Mouse (Mus musculus): ENCODE results near the gene Atp5j.

Atp5j gene

DNA sequence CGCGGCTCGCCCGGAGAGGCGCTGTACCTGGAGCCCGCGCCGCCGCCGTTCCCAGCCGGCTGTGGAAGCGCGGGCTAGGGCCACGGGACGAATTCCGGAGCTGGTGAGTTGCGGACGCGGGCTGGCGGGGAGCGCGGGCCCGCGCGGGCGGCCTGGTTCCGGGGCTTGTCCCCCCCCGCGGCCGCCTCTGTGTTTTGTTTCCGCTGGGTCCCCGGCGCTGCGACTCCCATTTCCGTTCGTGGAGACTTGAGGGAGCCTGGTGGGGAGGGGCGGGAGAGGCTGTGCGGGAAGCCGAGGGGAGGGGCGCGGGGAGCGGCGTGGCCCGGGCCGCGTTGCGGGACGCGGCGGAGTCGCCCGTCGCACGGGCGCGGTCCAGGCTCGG, at the start of gene Atp5j:
Gene Atp5j, minus strand, starts transcription at position 185 of the 382 bp plus-strand sequence.
- in situ Hi-C loops (cut with MboI): loop anchor here (10.0 kb wide), 1 partner anchor 101 kb away; the partner anchor contains the start of gene Mrpl39

DNA sequence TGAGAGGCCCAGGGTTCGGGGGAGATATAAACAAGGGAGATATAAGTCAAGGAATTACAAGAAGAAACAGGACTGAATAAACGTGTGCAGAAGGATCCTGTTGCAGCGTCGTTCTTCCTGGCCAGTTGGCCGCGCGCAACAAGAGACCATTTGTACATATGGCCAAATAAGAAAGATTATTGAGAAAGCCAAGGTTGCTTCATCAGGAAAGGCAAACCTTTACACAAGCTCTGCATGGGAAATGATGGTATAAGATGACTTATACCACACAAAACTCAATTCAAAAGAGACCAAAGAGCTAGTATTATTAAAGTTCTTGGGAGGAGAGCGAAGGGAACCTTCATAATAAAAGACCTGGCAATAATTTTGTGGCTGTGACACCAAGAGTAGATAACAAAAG, 49.1 kb upstream of the Atp5j start:
- in situ Hi-C loops (cut with MboI): no loop called here

DNA sequence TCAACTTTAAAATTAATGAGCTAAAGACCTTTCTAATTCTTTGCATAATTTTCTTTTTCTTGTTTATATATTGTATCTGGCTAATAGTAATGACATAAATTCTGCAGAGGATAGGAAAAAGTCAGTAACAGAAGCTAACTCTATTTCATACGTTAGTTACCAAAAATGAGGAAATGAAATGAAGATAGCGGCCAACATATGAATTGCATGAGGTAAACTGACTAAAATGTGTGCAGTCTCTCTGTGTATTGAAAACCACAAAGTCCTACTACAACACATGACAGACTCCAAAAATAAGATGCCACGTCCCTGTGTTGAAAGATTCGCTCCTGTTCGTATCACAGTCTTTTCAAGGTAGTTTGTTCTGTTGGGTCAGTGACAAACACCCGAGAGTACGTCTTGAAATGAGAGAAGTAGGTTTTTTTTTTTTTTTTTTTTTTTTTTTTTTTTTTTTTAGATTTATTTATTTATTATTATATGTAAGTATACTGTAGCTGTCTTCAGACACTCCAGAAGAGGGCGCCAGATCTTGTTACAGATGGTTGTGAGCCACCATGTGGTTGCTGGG, 46.4 kb upstream of the Atp5j start:
- in situ Hi-C loops (cut with MboI): no loop called here

DNA sequence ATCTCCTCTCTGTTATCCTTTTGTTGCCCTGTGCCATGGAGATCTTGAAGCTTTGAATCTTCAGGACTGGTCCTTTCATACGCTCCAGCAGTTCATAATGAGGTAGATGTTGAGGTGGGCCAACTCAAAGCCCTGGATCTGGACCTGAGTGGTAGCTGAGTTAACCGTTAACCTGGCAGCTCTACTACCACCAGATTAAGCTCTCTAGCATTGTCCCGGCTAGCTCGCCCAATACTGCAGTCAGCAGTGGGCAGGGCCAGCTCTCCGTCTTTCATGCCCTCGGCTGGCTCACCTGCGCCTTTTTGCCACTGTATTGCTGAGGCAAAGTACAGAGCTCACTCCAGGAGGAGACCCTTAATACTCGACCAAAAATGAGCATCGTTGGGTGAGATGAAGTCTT, 45.7 kb upstream of the Atp5j start:
- in situ Hi-C loops (cut with MboI): no loop called here

DNA sequence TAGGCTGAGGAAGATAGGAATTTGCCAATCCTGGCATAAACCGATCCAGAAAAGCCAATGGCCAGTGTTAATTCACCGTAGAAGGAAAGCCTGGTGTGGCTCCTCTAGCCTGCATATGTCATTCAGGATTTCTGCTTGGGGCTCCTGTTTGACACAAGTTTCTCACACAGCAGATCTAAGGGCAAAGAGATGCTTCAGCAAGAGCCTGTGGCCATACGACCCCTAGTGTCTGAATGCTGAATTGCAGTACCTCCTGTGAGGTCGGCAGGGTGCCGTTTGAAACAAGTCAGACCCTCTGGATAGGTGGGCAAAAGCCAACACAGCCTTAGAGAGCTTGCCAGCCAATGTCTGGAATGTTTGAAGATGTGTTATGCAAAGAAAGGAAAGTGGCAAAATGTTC, 43.7 kb upstream of the Atp5j start:
- in situ Hi-C loops (cut with MboI): no loop called here

DNA sequence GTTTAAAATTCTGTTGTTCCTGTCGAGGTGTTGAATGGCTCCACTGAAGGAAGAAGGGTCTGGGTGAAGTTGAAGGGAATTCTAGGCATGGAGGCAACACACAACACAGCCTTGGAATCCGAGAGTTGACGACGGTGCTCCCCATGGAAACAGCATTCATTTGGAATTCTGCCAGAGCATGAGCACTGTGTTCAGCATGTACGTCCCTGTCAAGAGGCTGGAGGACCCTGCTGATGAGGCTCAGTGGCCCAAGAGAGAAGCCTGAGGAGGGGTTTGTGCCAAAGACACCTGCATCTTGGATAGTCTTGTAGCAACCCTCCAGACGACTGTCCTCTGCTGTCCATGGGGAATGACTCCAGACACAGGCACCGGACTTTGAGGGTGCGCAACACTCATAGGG, 40.7 kb upstream of the Atp5j start:
- in situ Hi-C loops (cut with MboI): no loop called here

DNA sequence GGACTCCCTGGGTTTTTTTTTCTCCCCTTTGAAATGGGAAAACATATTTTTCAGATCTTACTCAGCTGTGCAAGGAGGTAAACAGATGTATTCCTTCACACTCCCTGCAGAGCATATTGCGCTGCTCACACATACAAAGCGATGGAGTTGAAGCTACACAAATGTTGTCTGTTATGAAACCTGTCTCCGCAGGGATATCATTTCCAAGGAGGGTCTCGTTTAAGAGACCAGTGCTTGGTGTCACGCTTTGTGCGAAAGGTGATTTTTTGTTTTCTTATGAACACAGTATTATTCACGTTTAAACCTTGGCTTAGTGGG, 40.3 kb upstream of the Atp5j start:
- in situ Hi-C loops (cut with MboI): no loop called here

DNA sequence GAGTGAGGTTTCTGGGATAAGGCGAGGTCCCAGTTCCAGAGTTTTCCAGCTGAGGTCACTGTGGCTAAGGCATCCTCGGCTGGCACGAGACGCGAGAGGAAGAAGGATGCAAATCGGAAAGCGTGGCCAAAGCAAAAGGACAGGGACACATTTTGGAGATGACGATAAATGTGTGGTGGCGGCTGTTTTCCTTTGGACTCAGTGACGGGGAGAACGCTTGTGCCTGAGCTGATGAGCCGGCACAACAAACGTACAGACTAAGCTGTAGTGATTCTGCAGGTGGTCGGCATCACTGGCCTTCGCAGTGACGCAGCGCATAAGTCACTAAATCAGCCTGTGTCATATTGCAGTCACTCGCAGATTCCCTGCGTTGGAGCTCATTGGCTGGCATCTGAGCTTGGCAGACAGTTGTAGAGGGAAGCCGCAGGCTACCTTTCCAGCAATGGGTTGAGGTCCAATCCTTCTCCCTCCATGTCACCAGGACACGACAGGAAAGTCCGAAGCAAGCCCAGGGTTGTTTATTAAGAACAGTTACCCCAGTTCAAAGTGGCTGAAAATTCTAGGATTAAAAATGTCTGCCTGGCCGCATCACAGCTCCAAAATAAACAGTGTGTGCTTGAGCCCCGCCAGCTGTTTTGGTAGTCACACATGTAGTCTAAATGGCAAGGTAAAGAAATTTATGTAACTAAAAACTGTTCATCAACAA, 39.7 kb upstream of the Atp5j start:
- in situ Hi-C loops (cut with MboI): no loop called here

DNA sequence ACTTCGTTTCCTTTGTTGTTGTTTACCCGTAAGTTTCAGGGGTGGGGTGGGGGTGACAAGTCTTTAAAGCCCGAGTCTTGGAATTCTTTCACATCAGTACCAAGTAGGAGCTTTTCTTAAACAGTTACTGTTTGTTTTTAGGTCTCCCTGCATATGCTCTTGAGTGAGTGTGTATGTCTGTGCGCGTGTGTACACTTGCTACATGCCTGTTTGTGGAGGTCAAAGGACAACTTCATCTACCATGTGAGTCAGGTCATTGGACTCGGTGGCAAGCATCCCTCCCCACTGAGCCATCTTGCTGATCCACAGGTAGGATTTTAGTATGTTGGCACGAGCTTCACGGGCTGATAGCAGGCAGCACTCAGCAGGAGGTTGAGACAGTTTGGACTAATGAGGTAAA, 38.4 kb upstream of the Atp5j start:
- in situ Hi-C loops (cut with MboI): no loop called here

DNA sequence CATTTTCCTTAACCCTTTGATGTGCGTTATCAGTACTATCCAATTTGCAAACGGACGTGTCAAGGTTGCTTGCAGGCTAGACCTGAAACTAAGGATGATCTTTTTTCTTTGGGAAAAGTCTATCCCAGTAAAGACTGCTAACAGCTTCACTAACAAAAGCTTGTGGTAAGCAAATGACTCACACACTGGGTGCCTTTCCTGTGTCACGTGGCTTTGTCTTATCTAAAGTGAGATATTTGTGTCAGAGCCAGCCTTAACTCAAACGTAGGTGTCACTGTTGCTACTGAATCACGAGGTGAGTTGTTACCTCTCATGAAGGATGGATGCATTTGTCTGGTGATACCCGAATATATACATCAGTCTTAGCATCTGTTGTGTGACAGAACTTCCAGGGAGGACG, 29.2 kb upstream of the Atp5j start:
- in situ Hi-C loops (cut with MboI): no loop called here

DNA sequence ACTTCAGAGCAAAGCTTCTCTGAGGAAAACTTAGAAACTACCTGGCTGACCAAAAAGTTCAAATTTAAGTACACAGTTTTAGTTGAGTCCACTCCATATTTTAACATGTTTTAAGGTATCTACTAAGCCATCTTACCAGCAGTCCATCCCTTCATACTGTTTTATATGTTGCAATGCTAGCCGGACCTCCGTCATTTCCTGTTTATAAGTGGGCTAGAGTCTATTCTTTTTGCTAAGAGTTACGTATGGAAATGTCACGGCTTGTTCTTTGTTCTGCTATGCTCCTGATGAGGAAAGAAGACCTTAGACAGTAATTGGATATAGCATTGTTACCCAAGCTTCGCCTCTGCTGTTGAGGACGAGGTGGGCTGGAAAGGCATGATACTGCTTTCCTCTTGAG, 18.1 kb upstream of the Atp5j start:
- in situ Hi-C loops (cut with MboI): no loop called here

DNA sequence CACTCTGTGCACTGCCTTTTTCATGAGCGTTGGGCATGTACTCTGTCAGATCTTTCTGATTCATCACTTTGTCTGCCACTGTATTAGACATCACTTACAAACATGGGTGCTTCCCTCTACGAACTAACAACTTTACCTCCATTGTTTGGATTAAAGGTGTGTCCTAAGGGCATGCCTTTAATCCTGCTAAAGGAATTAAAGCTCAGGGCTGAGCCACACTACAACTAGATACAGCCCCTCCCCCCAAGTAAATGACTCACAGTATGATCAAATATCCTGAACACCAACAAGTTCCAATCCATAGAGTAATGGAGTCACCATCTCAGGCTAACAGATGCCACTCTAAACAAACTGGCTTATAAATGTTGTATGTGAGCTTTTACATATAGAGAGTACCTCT, 3.2 kb upstream of the Atp5j start:
- in situ Hi-C loops (cut with MboI): loop anchor here (10.0 kb wide), 1 partner anchor 104 kb away; the partner anchor contains the start of gene Mrpl39

DNA sequence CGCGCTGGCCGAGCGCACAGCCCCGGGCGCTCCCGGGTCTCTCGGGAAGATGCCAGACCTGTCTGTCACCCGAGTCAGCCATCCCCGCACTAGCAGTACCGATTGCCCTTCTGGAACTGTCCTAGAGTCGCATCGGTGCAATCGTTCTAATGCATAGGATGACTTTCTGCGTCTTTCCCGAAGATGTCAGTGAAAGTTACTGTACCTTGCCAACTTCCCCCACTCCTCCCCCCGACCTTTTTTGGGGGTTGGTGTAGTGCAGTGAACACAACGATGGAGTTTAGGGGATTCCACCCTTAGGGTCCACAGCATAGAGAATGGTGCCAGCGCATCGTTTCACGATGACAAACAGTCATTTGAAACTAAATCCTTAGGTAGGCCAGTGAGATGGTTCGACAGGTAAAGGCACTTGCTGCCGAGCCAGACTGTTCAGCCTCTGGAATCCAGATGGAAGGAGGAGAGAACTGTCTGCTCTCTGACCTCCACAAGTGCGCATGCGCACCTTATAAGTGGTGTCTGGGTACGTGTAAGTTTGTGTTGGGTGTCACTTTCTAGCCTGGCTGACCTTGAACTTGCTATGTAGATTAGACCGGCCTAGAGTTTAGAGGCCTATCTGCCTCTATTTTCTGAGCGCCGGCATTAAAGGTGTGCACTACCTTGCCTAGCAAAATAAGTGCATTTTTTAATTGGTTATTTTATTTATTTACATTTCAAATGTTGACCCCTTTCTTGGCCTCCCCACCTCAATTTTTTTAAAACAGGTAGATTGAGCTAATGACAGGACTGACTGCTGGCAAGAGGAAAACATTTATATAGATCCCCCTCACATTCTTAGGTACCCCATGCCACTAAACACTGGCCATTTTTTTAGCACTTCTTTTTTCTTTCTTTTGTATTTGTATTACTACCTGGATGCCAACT, 658 bp upstream of the Atp5j start:
- in situ Hi-C loops (cut with MboI): loop anchor here (10.0 kb wide), 1 partner anchor 101 kb away; the partner anchor contains the start of gene Mrpl39

DNA sequence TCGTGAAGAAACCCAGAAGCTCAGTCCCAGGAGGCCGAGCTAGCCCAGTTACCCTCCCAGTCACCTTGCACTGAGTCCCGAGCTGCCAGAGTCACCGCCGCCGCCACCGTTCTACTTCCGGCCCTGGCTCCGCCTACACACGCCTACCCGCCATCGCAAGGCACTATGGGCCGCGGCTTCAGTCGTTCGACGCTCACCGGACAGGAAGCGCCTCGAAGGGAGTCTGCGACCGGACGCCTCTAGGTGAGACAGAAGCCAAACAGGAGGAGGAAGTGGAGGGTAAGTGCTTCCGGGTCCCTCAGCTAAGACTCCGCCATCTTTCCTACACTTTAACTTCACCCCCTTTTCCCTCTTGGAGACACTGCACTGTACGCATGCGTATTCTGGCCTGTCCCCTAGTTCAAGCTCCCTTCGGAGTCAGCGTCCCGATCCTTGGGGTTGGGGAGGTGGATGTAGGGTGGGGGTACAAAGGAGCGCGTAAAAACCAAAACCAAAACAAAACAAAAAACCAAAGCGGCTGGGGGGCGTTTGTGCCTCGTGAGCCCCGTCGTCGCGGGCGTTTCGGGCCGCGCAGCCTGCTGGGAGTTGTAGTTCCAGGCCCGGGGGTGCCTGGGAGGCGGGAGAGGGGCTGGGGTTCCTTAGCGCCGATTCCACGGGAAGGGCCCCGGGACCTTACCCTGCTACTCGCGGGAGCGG, 532 bp downstream of the Atp5j start, which contains the start of gene Gabpa:
Gene Gabpa, plus strand, starts transcription at position 181 of the 696 bp plus-strand sequence.
- in situ Hi-C loops (cut with MboI): loop anchor here (10.0 kb wide), 1 partner anchor 100 kb away; the partner anchor contains the start of gene Mrpl39

DNA sequence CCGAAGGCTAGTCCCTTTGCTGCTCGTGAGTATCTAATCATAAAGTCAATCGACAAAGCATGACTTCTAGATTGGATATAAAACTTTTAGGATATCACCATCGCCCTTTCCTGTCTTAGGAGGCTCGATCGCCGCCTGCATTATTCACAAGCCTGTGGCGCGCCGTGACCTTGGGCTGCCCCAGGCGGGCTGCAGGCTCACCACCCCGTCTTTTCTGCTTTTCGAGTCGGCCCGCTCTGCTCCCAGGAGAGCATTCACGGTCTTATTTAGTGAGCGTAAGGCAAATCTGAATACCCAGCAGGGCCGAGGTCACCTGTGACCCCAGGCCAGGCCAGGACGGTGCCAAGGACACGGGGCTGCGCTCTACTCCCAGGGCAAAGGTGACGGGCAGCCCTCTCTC, 1.1 kb downstream of the Atp5j start:
- in situ Hi-C loops (cut with MboI): loop anchor here (10.0 kb wide), 1 partner anchor 100 kb away; the partner anchor contains the start of gene Mrpl39

DNA sequence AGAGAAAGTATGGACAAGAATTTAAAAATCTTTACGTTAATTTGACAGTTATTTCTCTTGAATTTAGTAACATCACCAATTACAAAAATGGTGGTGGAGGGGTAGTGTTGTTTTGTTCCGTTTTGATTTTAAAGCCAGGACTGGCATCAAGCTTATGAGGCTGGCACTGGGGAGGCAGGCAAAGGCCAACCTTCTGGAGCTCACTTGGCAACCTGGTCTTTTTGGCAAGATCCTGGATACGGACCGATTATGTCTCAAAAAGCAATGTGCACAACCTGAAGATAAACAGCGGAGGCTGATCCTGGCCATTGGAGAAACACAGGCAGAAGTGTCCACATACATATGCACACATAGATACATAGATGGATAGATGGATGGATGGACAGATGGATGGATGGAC, 2.7 kb downstream of the Atp5j start:
- in situ Hi-C loops (cut with MboI): loop anchor here (10.0 kb wide), 1 partner anchor 98 kb away; the partner anchor contains the start of gene Mrpl39

DNA sequence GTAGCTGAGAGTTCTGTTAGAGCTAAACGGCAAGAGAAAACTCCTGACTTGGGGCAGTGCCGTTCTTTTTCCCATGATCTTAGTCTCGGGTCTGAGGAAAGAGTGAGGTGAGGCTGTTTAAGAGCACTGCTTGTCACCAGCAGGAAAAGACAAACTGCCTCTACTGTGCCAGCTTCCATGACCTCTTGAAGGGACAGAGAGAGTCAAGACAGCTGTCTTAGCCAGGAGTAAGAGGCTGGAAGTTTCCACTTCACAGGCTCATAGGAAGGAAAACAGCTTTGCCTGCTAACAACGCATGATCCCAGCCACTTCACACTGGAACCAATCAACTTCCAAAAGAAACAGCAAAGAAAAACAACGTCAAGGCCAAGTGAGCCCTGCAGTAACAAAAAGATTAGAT, 3.7 kb downstream of the Atp5j start:
- in situ Hi-C loops (cut with MboI): loop anchor here (10.0 kb wide), 1 partner anchor 97 kb away; the partner anchor contains the start of gene Mrpl39

DNA sequence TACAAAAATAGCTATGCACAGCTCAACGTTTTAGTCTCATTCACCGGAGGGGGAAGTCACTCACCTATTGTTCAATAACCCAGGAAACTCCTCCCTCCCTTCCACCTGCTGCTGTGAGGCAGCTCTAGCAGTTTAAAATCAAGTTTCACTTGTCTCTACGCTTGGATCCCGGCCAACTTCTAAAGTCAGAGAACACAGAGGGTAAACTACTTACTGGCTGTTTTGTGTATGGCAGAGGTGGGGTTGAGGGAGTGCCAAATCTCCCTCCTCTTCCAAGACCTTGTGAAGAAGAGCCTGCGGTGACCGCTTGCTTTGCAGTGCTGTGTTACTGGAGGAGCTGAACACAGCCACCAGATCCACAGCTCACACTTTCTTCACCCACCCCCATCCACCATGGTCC, 10.4 kb downstream of the Atp5j start:
- in situ Hi-C loops (cut with MboI): no loop called here

DNA sequence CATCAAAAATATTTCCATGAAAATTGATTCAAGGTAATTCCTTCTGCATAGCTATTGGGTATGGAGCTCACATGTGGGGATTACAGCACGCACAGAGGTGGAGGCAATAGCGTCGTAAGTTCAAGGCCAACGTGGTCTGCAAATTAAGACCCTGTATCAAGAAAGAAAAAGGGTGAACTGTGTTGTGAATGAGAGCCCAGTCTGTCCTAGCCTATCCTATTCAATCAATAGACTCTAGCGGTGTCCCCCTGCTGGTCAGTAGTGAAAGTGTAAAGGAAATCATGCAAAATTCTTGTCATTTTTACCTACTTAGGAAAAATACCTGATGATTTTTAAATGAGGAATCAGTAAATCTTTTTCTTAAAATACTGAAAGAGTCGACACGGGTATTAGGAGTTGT, 18.0 kb downstream of the Atp5j start:
- in situ Hi-C loops (cut with MboI): no loop called here

DNA sequence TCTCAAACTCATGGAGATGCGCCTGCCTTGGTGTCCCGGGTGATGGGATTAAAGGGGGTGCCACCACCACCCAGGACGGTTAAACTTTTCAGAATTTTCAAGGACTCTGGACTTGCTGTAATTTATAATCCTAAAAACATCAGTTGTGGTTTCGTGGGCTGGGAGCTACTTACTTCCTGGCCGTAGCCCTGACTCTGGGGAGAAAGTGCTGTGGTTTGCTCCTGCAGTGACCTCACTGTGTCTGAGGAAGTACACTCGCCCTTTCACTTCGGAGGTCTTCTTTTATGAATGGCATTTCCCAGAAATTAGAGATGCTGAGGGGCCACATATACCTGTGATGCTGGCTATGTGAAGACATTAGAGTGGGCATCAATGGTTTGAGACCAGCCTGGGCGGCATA, 20.9 kb downstream of the Atp5j start:
- in situ Hi-C loops (cut with MboI): no loop called here

DNA sequence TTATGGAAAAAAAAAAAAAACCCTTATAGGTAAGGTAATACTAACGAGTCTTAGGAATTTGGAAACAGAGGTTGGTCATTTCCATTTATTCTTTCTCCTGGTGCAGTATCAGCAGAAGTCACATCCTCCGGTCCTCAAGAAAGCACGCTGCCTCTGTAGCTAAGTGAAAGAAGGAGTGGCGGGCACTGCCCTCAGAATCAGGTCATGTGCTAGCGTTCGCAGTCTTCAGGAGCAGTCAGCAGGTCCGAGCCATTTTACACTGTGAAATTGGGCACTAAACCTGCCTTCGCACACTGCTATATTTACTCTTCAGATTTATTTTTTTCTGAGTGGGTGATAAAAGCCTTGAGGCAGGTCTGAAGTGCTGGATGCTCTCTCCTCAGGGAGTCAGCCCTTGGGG, 21.6 kb downstream of the Atp5j start:
- in situ Hi-C loops (cut with MboI): no loop called here

DNA sequence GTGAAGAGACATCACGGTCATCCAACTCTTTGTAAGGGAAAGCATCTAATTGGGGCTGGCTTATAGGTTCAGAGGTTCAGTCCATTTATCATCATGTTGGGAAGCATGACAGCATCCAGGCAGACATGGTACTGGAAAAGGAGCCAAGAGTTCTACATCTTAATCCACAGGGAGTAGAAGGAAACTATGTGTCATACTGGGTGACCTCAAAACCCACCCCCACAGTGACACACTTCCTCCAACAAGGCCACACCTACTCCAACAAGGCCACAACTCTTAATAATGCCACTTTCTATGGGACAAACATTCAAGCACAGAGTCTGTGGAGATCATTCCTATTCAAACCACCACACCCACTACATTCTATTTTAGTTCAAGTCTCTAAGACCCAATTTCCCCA, 25.2 kb downstream of the Atp5j start:
- in situ Hi-C loops (cut with MboI): no loop called here
